Mouse (Mus musculus) limb, embryonic 10.5 days (tissue): ENCODE measurements at regions not wholly inside any gene's neighbourhood (a gene's known extent, or its start where the extent isn't known, plus 50 kb on each side); places are given as distances from the start of the nearest gene placed in this dataset.
"Not testable (repeated sequence)": the region's sequence is repeated elsewhere in the genome, so short reads cannot be mapped to it uniquely, and the experiment has no call there.

Experiments
- DNase-seq: peaks from one replicate; pipeline ENCODE4 v3.0.0-alpha.2; 2017; ENCODE audit warnings: low spot score
- H3K27ac ChIP-seq: fragments of 300-500 bp; sonication (generic); 2 replicates; pipeline ENCODE4 v1.5.1; 2016; ENCODE audit warnings: mild to moderate bottlenecking
- H3K27me3 ChIP-seq: fragments of 300-500 bp; sonication (generic); 2 replicates; pipeline ENCODE4 v1.6.1; 2016; ENCODE audit warnings: low read depth, mild to moderate bottlenecking; ENCODE audit not compliant: poor library complexity, severe bottlenecking
- H3K36me3 ChIP-seq: fragments of 300-500 bp; sonication (generic); 2 replicates; pipeline ENCODE4 v1.6.1; 2016; ENCODE audit warnings: mild to moderate bottlenecking, moderate library complexity
- H3K4me1 ChIP-seq: fragments of 300-500 bp; sonication (generic); 2 replicates; pipeline ENCODE4 v1.6.1; 2016
- H3K4me3 ChIP-seq: fragments of 300-500 bp; sonication (generic); 2 replicates; pipeline ENCODE4 v1.5.1; 2016; ENCODE audit warnings: mild to moderate bottlenecking, moderate library complexity
- H3K9me3 ChIP-seq: fragments of 300-500 bp; sonication (generic); replicated peaks from 2 replicates; pipeline ENCODE4 v1.6.1; 2016; ENCODE audit warnings: mild to moderate bottlenecking
- WGBS: fragments of 180-500 bp; shearing (Covaris S2); methylation state at CpG from one replicate; pipeline ENCODE4 v1.1.7; 2016; 5-methylcytosine and 5-hydroxymethylcytosine counted together

DNA sequence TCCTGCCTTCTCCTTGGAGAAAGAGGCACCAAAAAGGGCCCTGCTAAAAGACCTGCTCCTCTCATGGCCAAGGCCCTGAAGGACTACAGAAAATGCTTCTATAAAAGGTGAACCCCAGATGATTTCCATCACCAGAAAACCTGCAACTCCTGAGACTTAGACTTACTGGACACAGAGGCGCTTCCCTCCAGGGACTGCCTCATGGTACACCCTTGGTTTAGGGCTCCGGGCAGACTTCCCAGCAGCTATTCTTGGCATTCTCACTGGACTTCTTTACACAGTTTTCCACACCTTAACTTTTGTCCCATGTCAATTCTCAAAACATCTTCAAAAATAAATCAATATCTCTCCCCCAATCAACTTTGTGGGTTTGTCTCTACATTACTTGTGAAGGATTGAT is 393.2 kb downstream of the Gpm6a start:
- DNase-seq = peak; percentile 44
- H3K27ac ChIP-seq, H3K4me3 ChIP-seq, H3K27me3 ChIP-seq, H3K9me3 ChIP-seq, H3K36me3 ChIP-seq, H3K4me1 ChIP-seq: not testable (repeated sequence)
- 87% methylated on average over 2 of the region's 2 CpGs for WGBS

DNA sequence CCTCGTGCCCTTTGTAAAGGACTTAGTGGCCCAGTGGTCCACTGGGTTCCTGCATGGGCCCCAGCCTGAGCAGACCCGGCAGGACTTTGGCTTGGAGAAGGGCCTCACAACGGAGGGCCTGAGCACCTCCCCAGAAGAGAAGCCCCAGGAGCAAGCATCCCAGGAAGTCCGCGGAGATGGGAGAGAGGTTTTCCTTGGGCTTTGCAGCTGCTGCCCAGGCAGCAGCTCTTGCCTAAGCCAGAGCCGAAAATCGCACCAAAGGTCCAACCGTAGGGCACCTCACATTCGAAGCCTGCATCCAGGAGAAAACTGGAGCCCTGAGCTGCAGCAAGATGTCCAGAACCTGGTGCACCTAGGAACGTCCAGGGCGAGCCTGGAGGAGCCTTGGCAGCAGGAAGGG is 405.2 kb downstream of the Gpm6a start:
- DNase-seq, H3K9me3 ChIP-seq, H3K27me3 ChIP-seq, H3K36me3 ChIP-seq, H3K4me3 ChIP-seq, H3K4me1 ChIP-seq, H3K27ac ChIP-seq: not testable (repeated sequence)
- WGBS = 81% methylated on average over 11 of the region's 11 CpGs

- DNase-seq, H3K4me3 ChIP-seq, H3K4me1 ChIP-seq, H3K9me3 ChIP-seq, H3K27me3 ChIP-seq, H3K36me3 ChIP-seq, H3K27ac ChIP-seq: not testable (repeated sequence)
- 82% methylated on average over 4 of the region's 6 CpGs for WGBS
Measured at GRCm38 (mm10) chr8:55367431-55367830, 412.8 kb downstream of the Gpm6a start.

DNA sequence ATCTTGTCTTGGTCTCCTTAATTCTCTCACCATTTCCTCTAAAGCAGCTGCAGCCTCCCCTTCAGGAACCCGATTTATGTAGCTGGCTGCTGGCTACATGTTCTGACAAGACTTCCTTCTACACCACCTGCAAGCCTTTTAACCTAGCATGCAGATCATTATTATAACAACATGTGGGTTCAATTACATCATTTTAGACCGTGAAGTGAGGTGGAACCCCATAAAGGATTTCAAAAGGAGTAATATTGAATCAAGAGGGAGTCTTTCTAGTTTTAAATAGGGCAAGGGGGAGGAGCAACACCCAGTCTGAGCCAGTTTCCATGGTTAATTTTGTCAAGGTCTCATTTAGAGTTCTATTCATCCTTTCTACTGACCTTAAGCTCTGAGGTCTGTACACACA is 442.4 kb downstream of the Gpm6a start:
- no peaks in the 10 kb centered on the region for H3K27me3 ChIP-seq
- DNase-seq = no peak
- 46% methylated on average over 2 of the region's 2 CpGs for WGBS
- H3K4me3 ChIP-seq = no peak overlapping the region
- no peaks in the 10 kb centered on the region for H3K4me1 ChIP-seq
- no peaks in the 10 kb centered on the region for H3K36me3 ChIP-seq
- H3K27ac ChIP-seq = no peak overlapping the region
- H3K9me3 ChIP-seq = no peaks in the 10 kb centered on the region

GRCm38 (mm10) chr8:55398331-55398730 is 443.7 kb downstream of the Gpm6a start:
- Histone ChIP-seq H3K36me3 (no peaks in the 10 kb centered on the region), H3K9me3 (no peaks in the 10 kb centered on the region), H3K4me3 (no peak overlapping the region), H3K27ac (no peak overlapping the region), H3K27me3 (no peaks in the 10 kb centered on the region), H3K4me1 (no peaks in the 10 kb centered on the region)
- DNase-seq = no peak

DNA sequence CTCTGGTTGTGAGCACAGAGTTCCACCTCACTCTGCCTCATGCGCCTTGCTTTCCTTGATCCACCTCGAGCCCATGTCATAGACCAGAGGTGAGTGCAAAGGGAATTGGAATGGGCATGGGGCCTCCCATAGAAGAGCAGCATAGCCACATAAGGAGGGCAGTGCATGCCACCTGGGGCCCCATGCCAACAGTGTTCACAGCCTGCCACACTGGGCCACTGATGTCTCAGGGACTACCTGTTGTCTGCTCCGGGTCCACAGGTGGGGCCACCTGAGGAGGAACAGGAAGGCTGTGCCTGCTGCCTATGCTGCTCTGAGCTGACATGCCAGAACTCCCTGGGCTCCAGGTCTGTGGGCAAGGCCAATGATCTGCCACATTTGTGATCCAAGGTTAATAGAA is 445.8 kb downstream of the Gpm6a start:
- Histone ChIP-seq H3K27ac (no peak overlapping the region), H3K36me3 (no peaks in the 10 kb centered on the region), H3K27me3 (no peaks in the 10 kb centered on the region), H3K4me3 (no peak overlapping the region), H3K9me3 (no peaks in the 10 kb centered on the region), H3K4me1 (no peaks in the 10 kb centered on the region)
- 85% methylated on average over 3 of the region's 3 CpGs for WGBS
- no peak for DNase-seq

- H3K9me3 ChIP-seq, H3K4me3 ChIP-seq, DNase-seq, H3K36me3 ChIP-seq, H3K27ac ChIP-seq, H3K27me3 ChIP-seq, H3K4me1 ChIP-seq: not testable (repeated sequence)
- 3% methylated on average over 1 of the region's 1 CpGs for whole genome bisulfite sequencing
Measured at GRCm38 (mm10) chr8:55406903-55407302, 452.3 kb downstream of the Gpm6a start.
